Mouse (Mus musculus) heart, adult 11 months (tissue): Measurements from ENCODE around the gene Tmem120a.

Experiments used
- DNase-seq: peaks from one replicate; pipeline ENCODE4 v3.0.0; 2022

Tmem120a gene

GRCm38 (mm10) chr5:135743741-135744609 is at the start of gene Tmem120a:
Gene Tmem120a (minus strand): TSS chr5:135744448.
- DNase-seq: peak; percentile 100

- no peak for DNase-seq
Measured at GRCm38 (mm10) chr5:135782901-135783300, 38.7 kb upstream of the Tmem120a start.

- DNase-seq: no peak
Measured at GRCm38 (mm10) chr5:135780331-135780730, 36.1 kb upstream of the Tmem120a start.

- DNase-seq: peak; percentile 100
Measured at GRCm38 (mm10) chr5:135778471-135779445, 34.5 kb upstream of the Tmem120a start, which contains the start of gene Mdh2. Gene Mdh2 (plus strand): TSS chr5:135778480.

GRCm38 (mm10) chr5:135777796-135778470 is 33.7 kb upstream of the Tmem120a start, which contains the start of gene Styxl1:
Gene Styxl1 (minus strand): TSS chr5:135778385.
- no peak for DNase-seq

GRCm38 (mm10) chr5:135776546-135776945 is 32.3 kb upstream of the Tmem120a start:
- no peak for DNase-seq

GRCm38 (mm10) chr5:135772519-135772918 is 28.3 kb upstream of the Tmem120a start:
- no peak for DNase-seq

- DNase-seq: no peak
Measured at GRCm38 (mm10) chr5:135764971-135765370, 20.7 kb upstream of the Tmem120a start.

- DNase-seq: peak; percentile 95
Measured at GRCm38 (mm10) chr5:135763526-135763925, 19.3 kb upstream of the Tmem120a start.

- DNase-seq: no peak
Measured at GRCm38 (mm10) chr5:135761881-135762280, 17.6 kb upstream of the Tmem120a start.

GRCm38 (mm10) chr5:135751595-135751994 is 7.3 kb upstream of the Tmem120a start:
- no peak for DNase-seq

- peak; percentile 84 for DNase-seq
Measured at GRCm38 (mm10) chr5:135751041-135751440, 6.8 kb upstream of the Tmem120a start.

GRCm38 (mm10) chr5:135744742-135745141 is 494 bp upstream of the Tmem120a start:
- DNase-seq: peak; percentile 93

- DNase-seq: peak; percentile 94
Measured at GRCm38 (mm10) chr5:135742941-135743740, 1.1 kb downstream of the Tmem120a start.

- no peak for DNase-seq
Measured at GRCm38 (mm10) chr5:135742156-135742555, 2.1 kb downstream of the Tmem120a start.

GRCm38 (mm10) chr5:135738266-135738665 is 6.0 kb downstream of the Tmem120a start:
- no peak for DNase-seq

- DNase-seq: no peak
Measured at GRCm38 (mm10) chr5:135737154-135737553, 7.1 kb downstream of the Tmem120a start.

- no peak for DNase-seq
Measured at GRCm38 (mm10) chr5:135736544-135736943, 7.7 kb downstream of the Tmem120a start.

GRCm38 (mm10) chr5:135735741-135736140 is 8.5 kb downstream of the Tmem120a start:
- no peak for DNase-seq

GRCm38 (mm10) chr5:135734057-135734680 is 10.1 kb downstream of the Tmem120a start:
- peak; percentile 94 for DNase-seq

- no peak for DNase-seq
Measured at GRCm38 (mm10) chr5:135733071-135733470, 11.2 kb downstream of the Tmem120a start.
